Mouse (Mus musculus): Measurements from ENCODE around the gene Rnf39.

GRCm38 (mm10) chr17:36970316-36970890 lies 27.7 kb downstream of the Rnf39 start:
- TF ChIP-seq BHLHE40 (IDR thresholded peaks at IDR 0.05; ENCODE audit: low read depth, low read length) (no peak), JUN (IDR thresholded peaks at IDR 0.05; ENCODE audit: insufficient read depth, low read depth, low read length) (no peak)

Measured in CH12.LX (cell line).